Mouse (Mus musculus): Measurements from ENCODE around the gene Sh3bgrl3.

The Sh3bgrl3 gene

DNA sequence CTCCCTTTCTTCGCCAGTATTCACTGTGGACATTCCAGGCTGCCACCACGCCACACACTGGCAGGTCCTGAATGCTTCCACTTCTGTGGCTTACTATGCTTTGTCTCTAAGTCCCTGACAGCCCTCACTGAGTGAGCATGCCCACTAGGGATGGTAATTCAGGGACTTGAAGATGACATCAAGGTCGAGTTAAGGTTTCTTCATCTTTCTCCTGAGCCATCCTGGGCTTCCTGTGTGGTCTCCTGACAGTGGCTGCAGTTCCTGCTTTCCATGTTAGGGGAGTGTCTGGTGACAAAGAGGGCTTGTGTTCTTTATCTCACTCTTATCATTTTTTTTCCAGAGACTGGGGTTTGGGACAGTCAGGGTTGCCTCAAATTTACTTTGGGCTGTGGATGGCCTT is 17.9 kb downstream of the Sh3bgrl3 start:
- no peak for DNase-seq (ENCODE audit: low spot score in 2 of 2)

GRCm38 (mm10) chr4:134108196-134108595 is 20.4 kb downstream of the Sh3bgrl3 start:
- DNase-seq (ENCODE audit: low spot score in 2 of 2) = no peak

DNA sequence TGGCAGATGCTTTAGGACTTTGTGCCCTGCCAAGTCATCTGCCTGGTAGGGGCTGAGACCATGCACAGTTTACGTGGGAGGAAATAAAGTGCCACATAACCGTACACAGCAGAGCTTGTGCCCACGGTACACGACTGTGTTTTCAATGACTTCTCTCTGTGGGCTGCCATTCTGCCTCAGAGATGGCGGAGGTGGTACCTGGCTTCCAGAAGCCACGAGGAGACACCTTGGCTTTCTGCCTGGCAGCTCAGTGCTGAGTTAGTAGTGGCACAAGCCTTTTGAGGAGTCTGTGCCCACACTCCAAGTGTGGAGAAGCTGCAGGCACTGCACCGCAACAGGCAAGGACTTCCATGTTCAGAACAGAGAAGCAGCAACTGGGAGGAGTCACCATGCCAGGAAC is 20.9 kb downstream of the Sh3bgrl3 start:
- peak; percentile 57 to 79 for DNase-seq (ENCODE audit: low spot score in 2 of 2)

GRCm38 (mm10) chr4:134106105-134106504 is 22.5 kb downstream of the Sh3bgrl3 start:
- DNase-seq (ENCODE audit: low spot score in 2 of 2) = no peak

DNA sequence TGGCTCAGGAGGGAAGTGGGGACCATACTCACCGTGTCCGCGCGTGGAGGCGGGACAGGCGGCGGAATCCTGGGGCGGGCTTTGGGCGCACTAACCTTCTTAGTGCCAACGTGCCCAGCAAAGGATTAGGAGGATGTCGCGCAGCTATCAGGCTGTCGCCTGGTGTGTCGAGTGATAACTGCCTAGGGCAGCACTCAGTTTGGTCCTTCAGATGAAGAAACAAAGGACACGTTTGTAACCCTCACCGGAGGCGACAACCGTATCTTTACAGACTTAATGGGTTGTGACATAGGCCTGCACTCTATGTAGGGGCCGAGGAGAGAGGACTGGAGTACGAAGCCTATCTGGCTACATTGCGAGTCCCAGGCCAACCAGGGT is 25.9 kb downstream of the Sh3bgrl3 start:
- no peak for DNase-seq (ENCODE audit: low spot score in 2 of 2)

DNA sequence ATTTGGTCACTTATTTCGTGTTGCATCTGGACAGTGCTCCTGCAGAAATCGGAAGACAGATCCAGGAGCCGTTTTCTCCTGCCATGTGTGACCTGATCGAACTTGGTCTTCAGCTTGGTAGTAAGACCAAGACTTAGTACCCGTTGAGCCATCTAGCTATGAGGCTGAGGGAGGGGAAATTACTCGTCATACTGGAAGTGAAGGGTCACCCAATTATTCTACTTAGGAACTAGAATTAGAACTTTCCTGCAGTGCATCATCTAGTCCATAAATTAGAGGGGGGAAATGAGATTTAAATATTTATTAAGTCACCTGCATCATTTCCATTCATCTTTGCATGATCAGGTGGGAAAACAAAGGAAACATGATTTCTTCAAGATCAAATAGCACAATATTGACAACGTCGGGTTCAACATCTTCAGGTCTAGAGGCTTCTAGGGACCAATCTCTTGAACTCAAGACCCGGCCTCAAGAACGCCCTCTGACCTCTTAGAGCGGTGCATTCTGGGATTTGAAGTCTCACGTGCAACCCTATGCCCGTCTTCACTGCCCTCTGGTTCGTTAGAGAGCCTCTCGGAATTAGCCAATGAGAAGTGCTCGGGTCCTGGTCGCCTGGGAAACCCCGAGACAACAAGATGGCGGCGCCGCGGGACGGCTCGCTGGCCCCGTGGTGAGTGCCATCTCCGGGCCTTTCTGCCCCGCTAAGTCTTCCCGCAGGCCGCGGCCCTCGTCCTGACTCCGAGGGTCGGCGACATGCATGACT is 26.4 kb downstream of the Sh3bgrl3 start, which contains the start of gene Ubxn11:
Ubxn11 (plus strand) TSS at position 592 of the 763 bp plus-strand sequence.
- peak; percentile 86 to 94 for DNase-seq (ENCODE audit: low spot score in 2 of 2)

- no peak for DNase-seq (ENCODE audit: low spot score in 2 of 2)
These were observed 28.3 kb downstream of the Sh3bgrl3 start for GRCm38 (mm10) chr4:134100245-134100644.

GRCm38 (mm10) chr4:134098628-134099027 is 30.0 kb downstream of the Sh3bgrl3 start:
- peak in 1 of 2 experiments; percentile 56 for DNase-seq (ENCODE audit: low spot score in 2 of 2)

- no peak for DNase-seq (ENCODE audit: low spot score in 2 of 2)
These were observed 31.5 kb downstream of the Sh3bgrl3 start for GRCm38 (mm10) chr4:134097015-134097608.

- DNase-seq (ENCODE audit: low spot score in 2 of 2) = no peak
These were observed 32.5 kb downstream of the Sh3bgrl3 start for GRCm38 (mm10) chr4:134096120-134096519.

GRCm38 (mm10) chr4:134094923-134095547 is 33.6 kb downstream of the Sh3bgrl3 start, which contains the start of gene Cd52:
Cd52 (minus strand) TSS chr4:134095082.
- DNase-seq (ENCODE audit: low spot score in 2 of 2) = no peak

DNA sequence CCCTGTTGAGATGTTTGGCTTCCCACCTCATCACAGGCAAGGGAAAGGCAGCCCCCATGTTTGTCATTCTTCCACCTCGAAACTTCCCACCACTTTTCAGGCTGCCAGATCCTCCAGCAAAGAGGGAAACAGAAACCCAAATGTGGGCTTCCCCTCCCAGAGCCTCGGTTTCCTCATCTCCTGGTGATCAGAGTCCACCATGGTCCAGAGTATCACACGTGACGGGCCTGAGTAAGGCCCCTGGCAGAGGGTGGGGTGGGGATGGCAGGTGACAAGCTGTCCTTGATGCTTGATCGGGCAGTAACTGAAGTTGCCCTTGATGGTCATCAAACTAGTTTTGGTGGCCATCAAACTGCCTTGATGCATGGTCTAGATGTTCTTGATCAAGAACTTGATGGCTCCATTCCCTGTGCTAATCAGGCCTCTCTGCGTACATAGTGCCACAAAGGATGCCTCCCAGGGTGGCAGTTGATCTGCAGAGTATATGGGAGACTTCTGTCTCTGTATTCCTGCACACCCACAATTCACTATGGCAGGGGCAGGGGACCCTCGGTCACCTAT is 34.5 kb downstream of the Sh3bgrl3 start:
- DNase-seq (ENCODE audit: low spot score in 2 of 2) = no peak

- peak in 1 of 2 experiments; percentile 46 for DNase-seq (ENCODE audit: low spot score in 2 of 2)
These were observed 36.0 kb downstream of the Sh3bgrl3 start for GRCm38 (mm10) chr4:134092382-134093288.

DNA sequence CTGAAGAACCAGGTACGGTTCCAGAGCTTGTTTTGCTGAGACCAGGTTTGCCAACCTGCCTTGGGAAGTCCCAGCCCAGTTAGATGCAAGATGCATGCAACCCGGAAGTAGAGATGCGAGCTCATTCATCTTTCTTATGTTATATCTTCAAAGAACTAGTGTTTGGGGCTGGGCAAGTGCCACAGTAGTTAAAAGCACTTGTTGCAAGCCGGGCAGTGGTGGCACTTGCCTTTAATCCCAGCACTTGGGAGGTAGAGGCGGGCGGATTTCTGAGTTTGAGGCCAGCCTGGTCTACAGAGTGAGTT is 37.4 kb downstream of the Sh3bgrl3 start:
- no peak for DNase-seq (ENCODE audit: low spot score in 2 of 2)

DNA sequence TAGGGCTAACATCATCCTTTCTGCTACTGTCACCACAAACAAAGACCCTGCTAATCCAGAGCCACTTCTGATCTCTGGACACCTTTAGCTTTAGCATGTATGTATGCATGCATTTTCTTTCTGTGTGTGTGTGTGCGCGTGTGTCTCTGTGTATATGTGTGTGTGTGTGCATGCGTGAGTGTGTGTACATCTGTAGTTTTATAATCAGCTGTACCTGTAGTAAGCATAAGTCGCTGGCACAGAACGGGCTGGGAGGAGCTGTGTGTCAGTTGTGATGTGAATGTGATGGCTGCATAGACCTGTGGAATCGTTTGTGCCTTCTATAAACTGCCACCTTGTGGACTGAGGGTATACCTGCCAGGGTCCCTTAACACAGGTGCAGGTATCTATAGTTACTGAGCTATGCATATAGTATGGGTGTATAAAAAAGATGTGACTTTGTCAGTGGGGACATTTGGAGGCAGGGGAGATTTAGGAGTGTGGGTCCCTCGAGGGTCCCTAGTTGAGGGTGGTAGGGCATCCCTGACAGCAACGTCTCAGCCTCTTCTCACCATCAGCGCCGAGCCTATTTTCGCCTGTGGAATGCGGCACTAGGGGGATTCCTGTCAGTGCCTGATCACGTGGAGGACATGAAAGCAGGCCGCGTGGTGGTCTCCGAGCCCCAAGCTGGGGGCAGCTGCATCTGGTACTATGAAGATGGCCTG is 37.9 kb downstream of the Sh3bgrl3 start:
- no peak for DNase-seq (ENCODE audit: low spot score in 2 of 2)

- no peak for DNase-seq (ENCODE audit: low spot score in 2 of 2)
These were observed 39.6 kb downstream of the Sh3bgrl3 start for GRCm38 (mm10) chr4:134089029-134089428.

DNA sequence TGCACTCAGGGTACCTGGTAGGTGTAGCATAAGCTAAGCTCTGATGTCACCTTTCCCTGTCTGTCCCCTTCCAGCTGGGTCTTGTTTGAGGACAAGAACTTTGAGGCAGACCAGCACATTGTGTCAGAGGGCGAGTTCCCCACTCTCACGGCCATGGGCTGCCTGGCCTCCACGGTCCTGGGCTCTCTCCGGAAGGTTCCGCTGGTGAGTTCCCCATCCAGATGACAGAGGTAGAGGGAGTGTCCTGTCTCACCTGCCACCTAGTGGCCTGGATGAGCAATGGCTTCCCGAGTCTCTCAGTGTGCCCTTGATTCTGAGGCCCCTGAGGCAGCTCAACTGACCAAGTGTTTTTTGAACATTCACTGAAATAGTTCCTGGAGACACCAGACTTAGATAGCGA is 41.2 kb downstream of the Sh3bgrl3 start:
- no peak for DNase-seq (ENCODE audit: low spot score in 2 of 2)

DNA sequence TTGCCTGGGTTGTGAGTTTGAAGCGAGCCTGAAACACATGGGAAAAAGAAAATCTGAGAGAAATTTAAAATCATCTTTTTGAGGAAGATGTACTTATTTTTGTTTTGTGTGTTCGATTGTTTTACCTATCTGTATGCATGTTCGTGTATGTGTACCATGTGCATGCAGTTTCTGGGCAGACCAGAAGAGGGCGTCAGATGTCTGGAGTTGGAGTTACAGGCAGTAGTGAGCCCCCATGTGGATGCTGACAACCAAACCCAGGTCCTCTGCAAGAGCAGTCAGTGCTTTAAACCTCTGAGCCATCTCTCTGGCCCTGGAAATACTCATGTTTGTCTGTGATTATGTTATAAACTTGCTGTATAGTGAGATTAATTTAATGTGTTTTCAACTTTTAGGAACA is 43.6 kb downstream of the Sh3bgrl3 start:
- DNase-seq (ENCODE audit: low spot score in 2 of 2) = no peak

GRCm38 (mm10) chr4:134082460-134082859 is 46.1 kb downstream of the Sh3bgrl3 start:
- no peak for DNase-seq (ENCODE audit: low spot score in 2 of 2)

GRCm38 (mm10) chr4:134081730-134082386 is 46.7 kb downstream of the Sh3bgrl3 start:
- peak; percentile 45 to 70 for DNase-seq (ENCODE audit: low spot score in 2 of 2)

Data from left cerebral cortex, adult 9 months (tissue).